Mouse (Mus musculus): ENCODE results near the gene Fars2. TPM values are rescaled to one million over a fixed set of nuclear protein-coding genes. Genes with fewer than 3 reads are reported as not detected.

The Fars2 gene
- 30.8 and 57.6 TPM in 2 replicates for total RNA-seq (2014; fragmentation: Nextera tagmentation)
- 54.6 and 55.0 TPM in 2 replicates for total RNA-seq (2017)
- polyA plus RNA-seq (2012) = 32.0 and 35.9 TPM in 2 replicates

- Histone ChIP-seq H3K4me1 (ENCODE audit: insufficient read depth, low read depth, low read length) (peaks cover 42% of the 10 kb centered on the region), H3K36me3 (replicated peaks) (peaks cover 29% of the 10 kb centered on the region), H3K9me3 (replicated peaks) (no peaks in the 10 kb centered on the region), H3K4me3 (ENCODE audit: low read depth, low read length) (peak within 1 kb of the TSS; percentile 88), H3K27me3 (ENCODE audit: insufficient read depth, low read length) (no peaks in the 10 kb centered on the region)
- DNase-seq (ENCODE audit: low spot score) (peak; percentile 87), ATAC-seq (ENCODE audit: extremely low read depth, insufficient number of reproducible peaks, low FRiP score, poor library complexity, severe bottlenecking) (peak; percentile 90)
- TF ChIP-seq TAL1 (conservative IDR thresholded peaks at IDR 0.05; ENCODE audit: low read depth, low read length) (no peak), POLR2AphosphoS5 (IDR thresholded peaks at IDR 0.05; ENCODE audit: insufficient replicate concordance, low read depth, low read length) (peak; percentile 32; the same call in 1 of the 2 replicates)
Observed at GRCm38 (mm10) chr13:36117143-36118014, at the start of gene Fars2, which contains the start of gene Lyrm4. Fars2 (plus strand) TSS chr13:36117412. Lyrm4 (minus strand) TSS chr13:36117526.

- DNase-seq (ENCODE audit: low spot score) (no peak), ATAC-seq (ENCODE audit: extremely low read depth, insufficient number of reproducible peaks, low FRiP score, poor library complexity, severe bottlenecking) (no peak)
- no peak for TF ChIP-seq TAL1 (conservative IDR thresholded peaks at IDR 0.05; ENCODE audit: low read depth, low read length)
- no peak for TF ChIP-seq POLR2AphosphoS5 (IDR thresholded peaks at IDR 0.05; ENCODE audit: insufficient replicate concordance, low read depth, low read length)
- no peak for TF ChIP-seq GATA2 (IDR thresholded peaks at IDR 0.05; ENCODE audit: borderline replicate concordance, low read depth, low read length)
- TF ChIP-seq GATA1 (IDR thresholded peaks at IDR 0.05; ENCODE audit: borderline replicate concordance, low read length) = no peak
- no peak for TF ChIP-seq CTCF (IDR thresholded peaks at IDR 0.05; ENCODE audit: low read depth, low read length)
- Histone ChIP-seq H3K4me3 (ENCODE audit: low read depth, low read length) (no peak overlapping the region), H3K9me3 (replicated peaks) (no peaks in the 10 kb centered on the region), H3K36me3 (replicated peaks) (peaks cover 60% of the 10 kb centered on the region), H3K27me3 (ENCODE audit: insufficient read depth, low read length) (no peaks in the 10 kb centered on the region), H3K4me1 (ENCODE audit: insufficient read depth, low read depth, low read length) (no peaks in the 10 kb centered on the region)
Observed at GRCm38 (mm10) chr13:36074484-36074883, 42.7 kb upstream of the Fars2 start.

DNA sequence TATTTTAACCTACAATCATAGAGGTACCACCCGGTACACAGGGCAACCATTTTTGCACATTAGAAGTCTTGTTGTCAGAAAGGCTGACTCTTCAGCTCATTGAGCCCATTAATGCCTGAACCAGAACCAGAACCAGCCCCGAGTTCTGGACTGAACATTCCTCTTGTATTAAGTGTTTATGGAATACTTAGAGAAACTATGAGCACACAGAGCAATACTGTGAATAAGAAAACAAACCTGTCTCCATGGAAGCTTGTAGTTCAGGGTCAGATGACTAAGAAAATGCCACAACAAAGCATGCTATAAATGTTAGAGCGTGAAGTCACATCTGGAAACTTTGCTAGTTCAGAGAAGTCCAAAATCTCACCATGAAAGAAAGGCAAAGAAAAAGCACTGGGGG, 35.6 kb upstream of the Fars2 start:
- peaks cover 80% of the 10 kb centered on the region for H3K36me3 ChIP-seq (replicated peaks)
- no peak for ATAC-seq (ENCODE audit: extremely low read depth, insufficient number of reproducible peaks, low FRiP score, poor library complexity, severe bottlenecking)
- TF ChIP-seq TAL1 (conservative IDR thresholded peaks at IDR 0.05; ENCODE audit: low read depth, low read length) (no peak), GATA2 (IDR thresholded peaks at IDR 0.05; ENCODE audit: borderline replicate concordance, low read depth, low read length) (no peak), POLR2AphosphoS5 (IDR thresholded peaks at IDR 0.05; ENCODE audit: insufficient replicate concordance, low read depth, low read length) (no peak), CTCF (IDR thresholded peaks at IDR 0.05; ENCODE audit: low read depth, low read length) (no peak), GATA1 (IDR thresholded peaks at IDR 0.05; ENCODE audit: borderline replicate concordance, low read length) (no peak)
- no peaks in the 10 kb centered on the region for H3K9me3 ChIP-seq (replicated peaks)
- H3K27me3 ChIP-seq (ENCODE audit: insufficient read depth, low read length) = no peaks in the 10 kb centered on the region
- H3K4me1 ChIP-seq (ENCODE audit: insufficient read depth, low read depth, low read length) = peaks cover 1% of the 10 kb centered on the region
- DNase-seq (ENCODE audit: low spot score) = no peak
- no peak overlapping the region for H3K4me3 ChIP-seq (ENCODE audit: low read depth, low read length)

DNA sequence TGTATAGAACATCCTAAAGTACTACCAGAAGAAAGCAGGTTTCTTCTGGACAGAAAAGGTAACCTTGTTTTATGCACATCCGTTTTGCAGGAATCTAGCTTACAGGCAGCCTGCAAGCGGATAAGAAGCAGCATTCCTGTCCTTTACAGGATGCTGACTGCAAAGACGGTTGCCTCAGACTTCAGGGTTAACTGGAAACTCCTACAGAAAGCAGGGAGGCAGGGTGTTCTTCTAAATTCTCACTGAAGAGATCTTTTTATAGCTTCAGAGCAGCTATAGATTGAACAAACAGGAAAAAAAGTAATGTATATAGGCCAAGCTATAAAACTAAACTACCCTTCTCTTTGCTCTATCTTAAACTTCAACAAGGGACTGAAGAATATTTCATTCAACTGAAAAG, 32.5 kb upstream of the Fars2 start:
- Histone ChIP-seq H3K9me3 (replicated peaks) (no peaks in the 10 kb centered on the region), H3K27me3 (ENCODE audit: insufficient read depth, low read length) (no peaks in the 10 kb centered on the region), H3K4me3 (ENCODE audit: low read depth, low read length) (no peak overlapping the region), H3K36me3 (replicated peaks) (peaks cover 79% of the 10 kb centered on the region), H3K4me1 (ENCODE audit: insufficient read depth, low read depth, low read length) (peaks cover 18% of the 10 kb centered on the region)
- DNase-seq (ENCODE audit: low spot score) (no peak), ATAC-seq (ENCODE audit: extremely low read depth, insufficient number of reproducible peaks, low FRiP score, poor library complexity, severe bottlenecking) (no peak)
- no peak for TF ChIP-seq GATA1 (IDR thresholded peaks at IDR 0.05; ENCODE audit: borderline replicate concordance, low read length)
- no peak for TF ChIP-seq POLR2AphosphoS5 (IDR thresholded peaks at IDR 0.05; ENCODE audit: insufficient replicate concordance, low read depth, low read length)
- no peak for TF ChIP-seq CTCF (IDR thresholded peaks at IDR 0.05; ENCODE audit: low read depth, low read length)
- no peak for TF ChIP-seq GATA2 (IDR thresholded peaks at IDR 0.05; ENCODE audit: borderline replicate concordance, low read depth, low read length)
- no peak for TF ChIP-seq TAL1 (conservative IDR thresholded peaks at IDR 0.05; ENCODE audit: low read depth, low read length)

- Histone ChIP-seq H3K4me1 (ENCODE audit: insufficient read depth, low read depth, low read length) (peaks cover 22% of the 10 kb centered on the region), H3K36me3 (replicated peaks) (peaks cover 80% of the 10 kb centered on the region), H3K9me3 (replicated peaks) (no peaks in the 10 kb centered on the region)
Observed at GRCm38 (mm10) chr13:36085971-36086370, 31.2 kb upstream of the Fars2 start.

GRCm38 (mm10) chr13:36086608-36087391, 30.4 kb upstream of the Fars2 start:
- ATAC-seq (ENCODE audit: extremely low read depth, insufficient number of reproducible peaks, low FRiP score, poor library complexity, severe bottlenecking) (peak; percentile 57), DNase-seq (ENCODE audit: low spot score) (no peak)
- Histone ChIP-seq H3K9me3 (replicated peaks) (no peaks in the 10 kb centered on the region), H3K4me3 (ENCODE audit: low read depth, low read length) (no peak overlapping the region), H3K27me3 (ENCODE audit: insufficient read depth, low read length) (no peaks in the 10 kb centered on the region), H3K4me1 (ENCODE audit: insufficient read depth, low read depth, low read length) (peaks cover 22% of the 10 kb centered on the region), H3K36me3 (replicated peaks) (peaks cover 80% of the 10 kb centered on the region)
- TF ChIP-seq TAL1 (conservative IDR thresholded peaks at IDR 0.05; ENCODE audit: low read depth, low read length) = no peak
- no peak for TF ChIP-seq GATA2 (IDR thresholded peaks at IDR 0.05; ENCODE audit: borderline replicate concordance, low read depth, low read length)
- TF ChIP-seq POLR2AphosphoS5 (IDR thresholded peaks at IDR 0.05; ENCODE audit: insufficient replicate concordance, low read depth, low read length) = no peak
- TF ChIP-seq GATA1 (IDR thresholded peaks at IDR 0.05; ENCODE audit: borderline replicate concordance, low read length) = no peak
- no peak for TF ChIP-seq CTCF (IDR thresholded peaks at IDR 0.05; ENCODE audit: low read depth, low read length)

More at GRCm38 (mm10) chr13:36085971-36086370, 31.2 kb upstream of the Fars2 start:
- ATAC-seq (ENCODE audit: extremely low read depth, insufficient number of reproducible peaks, low FRiP score, poor library complexity, severe bottlenecking) = no peak
- H3K4me3 ChIP-seq (ENCODE audit: low read depth, low read length) = no peak overlapping the region
- H3K27me3 ChIP-seq (ENCODE audit: insufficient read depth, low read length) = no peaks in the 10 kb centered on the region
- DNase-seq (ENCODE audit: low spot score) = no peak
- TF ChIP-seq GATA2 (IDR thresholded peaks at IDR 0.05; ENCODE audit: borderline replicate concordance, low read depth, low read length) = no peak
- TF ChIP-seq POLR2AphosphoS5 (IDR thresholded peaks at IDR 0.05; ENCODE audit: insufficient replicate concordance, low read depth, low read length) = no peak
